ENCODE assay signal across 8 mouse cellular contexts in genomic region chr5:144491308-144491707, GRCm38 (mm10). TPM values are rescaled to one million over a fixed set of nuclear protein-coding genes. Genes with fewer than 3 reads are reported as not detected.
A peak's percentile ranks its signal among the peaks of the same experiment; 100 is the strongest.
DNase-seq lines count a peak whose midpoint lies in the region; TF ChIP-seq lines count a peak whose summit lies in the region.
"Had no signal": no experiment of that assay in that cellular context is flagged by ENCODE, and none has a peak within 500 bp of the region (broad histone marks: within the 10 kb centered on the region; RNA-seq: fewer than 3 reads in every experiment).

No protein-coding gene starts in this region.

- peak; percentile 22 for DNase-seq in kidney, postnatal 14 days
- no peak for DNase-seq in kidney, adult 18-20 months
- DNase-seq in MEL (ENCODE audit: low read depth, low spot score) (peak; percentile 13), ZHBTc4 (ENCODE audit: low read depth, low spot score) (peak; percentile 40)
- DNase-seq in limb, embryonic 10.5 days (ENCODE audit: low spot score): peak; percentile 45
- no peak for DNase-seq in left cerebral cortex, postnatal 36 days (ENCODE audit: low spot score in 2 of 2)
- no peak for DNase-seq in thymus, postnatal 14 days

- H3K27me3 ChIP-seq in MEL (ENCODE audit: control insufficient read depth in 1 of 2, insufficient read depth in 2 of 2, low read length in 2 of 2): no peaks in the 10 kb centered on the region
- no peaks in the 10 kb centered on the region for H3K27me3 ChIP-seq in limb, embryonic 10.5 days (ENCODE audit: low read depth, poor library complexity, severe bottlenecking)
- H3K27me3 ChIP-seq: Patski had no signal

- no peak overlapping the region for H3K27ac ChIP-seq in MEL (ENCODE audit: control insufficient read depth, low read depth, low read length)
- no peak overlapping the region for H3K27ac ChIP-seq in limb, embryonic 10.5 days

- H3K9me3 ChIP-seq in MEL (replicated peaks; ENCODE audit: insufficient read depth, low read length): no peaks in the 10 kb centered on the region
- no peaks in the 10 kb centered on the region for H3K9me3 ChIP-seq in limb, embryonic 10.5 days (replicated peaks)

- TF ChIP-seq RAD21 in MEL (IDR thresholded peaks at IDR 0.05; ENCODE audit: low read depth, low read length): no peak

- intact Hi-C loops in left cerebral cortex, postnatal 36 days (cut with DNase I): no loop called here

- no peak overlapping the region for H3K9ac ChIP-seq in MEL (ENCODE audit: control insufficient read depth, low read depth, low read length, poor library complexity, severe bottlenecking)

- TF ChIP-seq EP300 in MEL (IDR thresholded peaks at IDR 0.05; ENCODE audit: low read depth in 1 of 2, low read length in 2 of 2): no peak

- WGBS in limb, embryonic 10.5 days: 17% methylated on average over 6 of the region's 6 CpGs

- H3K4me1 ChIP-seq in MEL (ENCODE audit: control insufficient read depth in 1 of 2, insufficient read depth in 2 of 2, low read length in 2 of 2): no peaks in the 10 kb centered on the region
- H3K4me1 ChIP-seq in limb, embryonic 10.5 days: no peaks in the 10 kb centered on the region

- no peak for TF ChIP-seq CTCF in MEL (IDR thresholded peaks at IDR 0.05 in 2 of 3, conservative IDR thresholded peaks at IDR 0.05 in 1 of 3; ENCODE audit: control insufficient read depth in 1 of 3, insufficient read depth in 1 of 3, low read depth in 2 of 3, low read length in 3 of 3, poor library complexity in 1 of 3, severe bottlenecking in 1 of 3)

- H3K36me3 ChIP-seq in MEL (ENCODE audit: control insufficient read depth in 1 of 2, insufficient read depth in 2 of 2, low read length in 2 of 2): no peaks in the 10 kb centered on the region
- no peaks in the 10 kb centered on the region for H3K36me3 ChIP-seq in limb, embryonic 10.5 days

- TF ChIP-seq POLR2A in MEL (IDR thresholded peaks at IDR 0.05; ENCODE audit: control insufficient read depth in 1 of 2, insufficient read depth in 1 of 2, low read depth in 1 of 2, low read length in 2 of 2, poor library complexity in 1 of 2): no peak

- H3K79me2 ChIP-seq in MEL (ENCODE audit: control insufficient read depth, insufficient read depth, low read length, poor library complexity): no peaks in the 10 kb centered on the region

- no peak overlapping the region for H3K4me3 ChIP-seq in MEL (ENCODE audit: control insufficient read depth in 1 of 2, insufficient read depth in 1 of 2, low read depth in 2 of 2, low read length in 2 of 2)
- H3K4me3 ChIP-seq in limb, embryonic 10.5 days: no peak overlapping the region

TF ChIP-seq in MEL, 35 proteins besides CTCF, POLR2A, EP300 and RAD21:
- TF ChIP-seq SIN3A (IDR thresholded peaks at IDR 0.05; ENCODE audit: low read length) (peak; percentile 50; the same call in 1 of the 2 replicates), CHD2 (IDR thresholded peaks at IDR 0.05; ENCODE audit: low read length) (no peak)
TF ChIP-seq in MEL: peak in this region for 1.

RNA-seq across cellular contexts. Expression of gene Nptx2, which starts 54.4 kb away (rescaled TPM):
- not detected in 2 replicates for total RNA-seq in MEL (2012; rRNA removed)
- polyA plus RNA-seq in MEL (2012; ENCODE audit: insufficient read depth in 1 of 2, insufficient read length in 2 of 2, low read depth in 1 of 2, low replicate concordance in 2 of 2, missing spikeins in 1 of 2): not detected
- polyA plus RNA-seq in limb, embryonic 10.5 days (2016; fragmentation: Nextera tagmentation; extraction: Ambion mirVana): 0.34 and 1.4 TPM in 2 replicates
- 100 to 1,000 TPM; 101 to 102 TPM for total RNA-seq in left cerebral cortex, postnatal 36 days (2021)
- polyA plus RNA-seq: Patski had no signal

Comparison
In these comparisons a context has a peak if more than half of its experiments do, and no peak if none do; other contexts are left out.
1. DNase-seq: peak in kidney, postnatal 14 days (single experiment), MEL (single experiment), ZHBTc4 (single experiment) and limb, embryonic 10.5 days (single experiment); none in kidney, adult 18-20 months (single experiment), left cerebral cortex, postnatal 36 days (0 of 2) and thymus, postnatal 14 days (single experiment).
2. RNA of gene Nptx2, which starts 54.4 kb away (total RNA-seq): 101 to 102 TPM in left cerebral cortex, postnatal 36 days; not detected in MEL; every median in the first group is over 100 times any median in the second.